Mouse (Mus musculus): ENCODE measurements at regions not wholly inside any gene's neighbourhood (a gene's known extent, or its start where the extent isn't known, plus 50 kb on each side); places are given as distances from the start of the nearest gene placed in this dataset.

DNA sequence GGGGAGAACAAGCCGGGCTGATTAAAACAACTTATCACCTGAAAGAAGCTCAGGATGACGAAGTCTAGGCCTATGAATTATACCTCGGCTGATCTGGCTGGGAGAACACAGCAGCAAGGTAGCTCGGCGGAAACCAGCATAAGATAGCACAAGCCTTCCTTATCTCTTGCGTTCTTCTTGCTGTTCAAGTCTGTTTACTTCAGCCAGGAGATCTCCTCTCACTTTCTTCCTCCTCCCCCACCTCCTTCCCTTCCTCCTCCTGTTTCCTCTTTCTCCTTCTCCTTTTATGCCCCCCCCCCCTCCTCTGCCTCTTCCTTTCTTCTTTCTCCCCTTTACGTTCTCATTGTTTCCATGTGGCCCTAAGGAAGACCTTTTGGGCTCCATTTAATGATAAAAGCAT is 168.2 kb downstream of the Adra2a start:
- no peak for TF ChIP-seq POLR2A (IDR thresholded peaks at IDR 0.05; ENCODE audit: insufficient read length, low read depth)
- no peak for TF ChIP-seq TCF3 (IDR thresholded peaks at IDR 0.05; ENCODE audit: insufficient read length, low read depth)
- TF ChIP-seq POLR2AphosphoS2 (IDR thresholded peaks at IDR 0.05; ENCODE audit: insufficient read length, low read depth), result no peak
- no peak for TF ChIP-seq MAX (IDR thresholded peaks at IDR 0.05; ENCODE audit: low read depth)

Data from myocyte (in vitro differentiated cells).